Mouse (Mus musculus) heart, adult 9 months (tissue): ENCODE results near the gene Olfr1443.
"Not testable (repeated sequence)": the region's sequence is repeated elsewhere in the genome, so short reads cannot be mapped to it uniquely, and the experiment has no call there.

Source experiments
- DNase-seq, 2 experiments: peaks; one replicate each; pipeline ENCODE4 v3.0.0; 2022; ENCODE audit warnings: low spot score in 2 of 2

Gene Olfr1443

GRCm38 (mm10) chr19:12677812-12678211 lies at the start of gene Olfr1443:
Olfr1443 (plus strand) TSS chr19:12678112.
- no peak for DNase-seq

- DNase-seq = no peak
Measured at GRCm38 (mm10) chr19:12633176-12633575, 44.7 kb upstream of the Olfr1443 start, which contains the start of gene Glyat. Glyat (plus strand) TSS chr19:12633308.

GRCm38 (mm10) chr19:12634259-12634658 lies 43.7 kb upstream of the Olfr1443 start:
- DNase-seq = no peak

GRCm38 (mm10) chr19:12634963-12635362 lies 42.9 kb upstream of the Olfr1443 start:
- no peak for DNase-seq

GRCm38 (mm10) chr19:12636863-12637262 lies 41.0 kb upstream of the Olfr1443 start:
- DNase-seq = no peak

- no peak for DNase-seq
Measured at GRCm38 (mm10) chr19:12638049-12638448, 39.9 kb upstream of the Olfr1443 start.

- no peak for DNase-seq
Measured at GRCm38 (mm10) chr19:12649511-12649910, 28.4 kb upstream of the Olfr1443 start.

GRCm38 (mm10) chr19:12666156-12666555 lies 11.8 kb upstream of the Olfr1443 start:
- no peak for DNase-seq

- DNase-seq = not testable (repeated sequence)
Measured at GRCm38 (mm10) chr19:12668601-12669000, 9.3 kb upstream of the Olfr1443 start.

- DNase-seq = no peak
Measured at GRCm38 (mm10) chr19:12670139-12670538, 7.8 kb upstream of the Olfr1443 start, which contains the start of gene Olfr1442. Olfr1442 (plus strand) TSS chr19:12670439.

- DNase-seq = no peak
Measured at GRCm38 (mm10) chr19:12671051-12671450, 6.9 kb upstream of the Olfr1443 start.

- DNase-seq = no peak
Measured at GRCm38 (mm10) chr19:12684638-12685037, 6.7 kb downstream of the Olfr1443 start.

- no peak for DNase-seq
Measured at GRCm38 (mm10) chr19:12685231-12685630, 7.3 kb downstream of the Olfr1443 start.

GRCm38 (mm10) chr19:12695590-12695989 lies 17.7 kb downstream of the Olfr1443 start, which contains the start of gene Keg1:
Keg1 (plus strand) TSS chr19:12695786.
- DNase-seq = no peak

GRCm38 (mm10) chr19:12696221-12696620 lies 18.3 kb downstream of the Olfr1443 start:
- DNase-seq = no peak

GRCm38 (mm10) chr19:12708458-12708857 lies 30.5 kb downstream of the Olfr1443 start:
- no peak for DNase-seq

- DNase-seq = no peak
Measured at GRCm38 (mm10) chr19:12708986-12709385, 31.1 kb downstream of the Olfr1443 start.

GRCm38 (mm10) chr19:12719189-12719588 lies 41.3 kb downstream of the Olfr1443 start:
- no peak for DNase-seq

GRCm38 (mm10) chr19:12720463-12720862 lies 42.6 kb downstream of the Olfr1443 start:
- no peak for DNase-seq

- DNase-seq = not testable (repeated sequence)
Measured at GRCm38 (mm10) chr19:12720919-12721318, 43.0 kb downstream of the Olfr1443 start.

GRCm38 (mm10) chr19:12721596-12721995 lies 43.7 kb downstream of the Olfr1443 start:
- DNase-seq = not testable (repeated sequence)

- DNase-seq = peak; percentile 2 to 12
Measured at GRCm38 (mm10) chr19:12722308-12722707, 44.4 kb downstream of the Olfr1443 start.

- no peak for DNase-seq
Measured at GRCm38 (mm10) chr19:12725851-12726250, 47.9 kb downstream of the Olfr1443 start.

- DNase-seq = no peak
Measured at GRCm38 (mm10) chr19:12731036-12731435, 53.1 kb downstream of the Olfr1443 start.
